Mouse (Mus musculus): ENCODE results near the gene Tnfrsf17. TPM values are rescaled to one million over a fixed set of nuclear protein-coding genes. Genes with fewer than 3 reads are reported as not detected.
"Not testable (repeated sequence)": the region's sequence is repeated elsewhere in the genome, so short reads cannot be mapped to it uniquely, and the experiment has no call there.

Gene Tnfrsf17
- polyA plus RNA-seq, 1 experiment from 2014 or later, result not detected

- WGBS, result 86% methylated on average over 2 of the region's 2 CpGs
- Histone ChIP-seq H3K4me3 (replicated peaks; ENCODE audit: low read depth, low read length) (no peak overlapping the region), H3K36me3 (ENCODE audit: control insufficient read depth, insufficient read depth, low read length) (no peaks in the 10 kb centered on the region), H3K4me1 (ENCODE audit: control insufficient read depth, insufficient read depth, low read length) (no peaks in the 10 kb centered on the region), H3K9ac (replicated peaks; ENCODE audit: low read length) (no peak overlapping the region), H3K9me3 (ENCODE audit: control insufficient read depth, low read length) (no peaks in the 10 kb centered on the region), H3K27me3 (ENCODE audit: control insufficient read depth, insufficient read depth, low read length) (no peaks in the 10 kb centered on the region), H3K27ac (replicated peaks; ENCODE audit: low read depth, low read length) (no peak overlapping the region), H3K4me2 (ENCODE audit: low read length) (no peak overlapping the region)
- no peak for ATAC-seq (ENCODE audit: low FRiP score, low TSS enrichment)
- no peak for DNase-seq
Observed at GRCm38 (mm10) chr16:11285949-11286348, 27.7 kb upstream of the Tnfrsf17 start.

DNA sequence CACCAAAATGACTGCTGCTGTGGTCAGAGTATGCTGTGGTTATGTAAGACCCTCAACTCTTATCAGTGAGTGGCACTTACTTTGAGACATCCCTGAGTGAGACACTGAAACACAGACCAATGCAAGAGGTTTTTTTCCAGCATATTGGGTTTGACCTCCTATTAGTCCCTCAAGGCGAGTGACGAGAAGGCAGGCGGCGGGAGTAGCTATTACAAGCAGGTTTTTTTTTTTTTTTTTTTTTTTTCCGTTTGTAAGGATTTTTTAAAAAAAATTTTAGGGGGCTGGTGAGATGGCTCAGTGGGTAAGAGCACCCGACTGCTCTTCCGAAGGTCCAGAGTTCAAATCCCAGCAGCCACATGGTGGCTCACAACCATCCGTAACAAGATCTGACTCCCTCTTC is 24.7 kb upstream of the Tnfrsf17 start:
- H3K27ac ChIP-seq (replicated peaks; ENCODE audit: low read depth, low read length); ATAC-seq (ENCODE audit: low FRiP score, low TSS enrichment); H3K9me3 ChIP-seq (ENCODE audit: control insufficient read depth, low read length); H3K27me3 ChIP-seq (ENCODE audit: control insufficient read depth, insufficient read depth, low read length); H3K4me2 ChIP-seq (ENCODE audit: low read length); DNase-seq; H3K4me1 ChIP-seq (ENCODE audit: control insufficient read depth, insufficient read depth, low read length); H3K4me3 ChIP-seq (replicated peaks; ENCODE audit: low read depth, low read length); H3K36me3 ChIP-seq (ENCODE audit: control insufficient read depth, insufficient read depth, low read length); H3K9ac ChIP-seq (replicated peaks; ENCODE audit: low read length): not testable (repeated sequence)
- WGBS, result 93% methylated on average over 7 of the region's 8 CpGs

DNA sequence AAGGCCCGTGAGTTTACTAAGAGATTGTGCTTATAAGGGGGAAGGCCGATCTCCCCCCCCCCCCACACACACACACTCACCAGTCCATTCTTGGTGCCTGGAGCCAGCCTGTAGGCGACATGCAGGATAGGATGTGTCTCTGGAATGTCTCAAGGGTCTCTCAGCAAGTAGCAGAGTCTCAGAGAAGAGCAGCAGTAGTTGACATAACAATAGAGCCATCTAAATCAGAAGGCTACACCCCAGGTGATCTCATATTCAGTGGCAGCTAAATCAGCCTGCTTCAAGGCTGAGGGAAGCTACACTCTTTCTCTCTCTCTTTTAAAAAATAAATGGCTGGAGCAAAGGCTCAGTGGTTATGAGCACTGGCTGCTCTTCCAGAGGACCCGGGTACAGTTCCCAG is 18.0 kb upstream of the Tnfrsf17 start:
- WGBS, result 68% methylated on average over 4 of the region's 4 CpGs
- not testable (repeated sequence) for H3K9me3 ChIP-seq (ENCODE audit: control insufficient read depth, low read length); ATAC-seq (ENCODE audit: low FRiP score, low TSS enrichment); DNase-seq; H3K36me3 ChIP-seq (ENCODE audit: control insufficient read depth, insufficient read depth, low read length); H3K27ac ChIP-seq (replicated peaks; ENCODE audit: low read depth, low read length); H3K9ac ChIP-seq (replicated peaks; ENCODE audit: low read length); H3K4me3 ChIP-seq (replicated peaks; ENCODE audit: low read depth, low read length); H3K4me1 ChIP-seq (ENCODE audit: control insufficient read depth, insufficient read depth, low read length); H3K27me3 ChIP-seq (ENCODE audit: control insufficient read depth, insufficient read depth, low read length); H3K4me2 ChIP-seq (ENCODE audit: low read length)

DNA sequence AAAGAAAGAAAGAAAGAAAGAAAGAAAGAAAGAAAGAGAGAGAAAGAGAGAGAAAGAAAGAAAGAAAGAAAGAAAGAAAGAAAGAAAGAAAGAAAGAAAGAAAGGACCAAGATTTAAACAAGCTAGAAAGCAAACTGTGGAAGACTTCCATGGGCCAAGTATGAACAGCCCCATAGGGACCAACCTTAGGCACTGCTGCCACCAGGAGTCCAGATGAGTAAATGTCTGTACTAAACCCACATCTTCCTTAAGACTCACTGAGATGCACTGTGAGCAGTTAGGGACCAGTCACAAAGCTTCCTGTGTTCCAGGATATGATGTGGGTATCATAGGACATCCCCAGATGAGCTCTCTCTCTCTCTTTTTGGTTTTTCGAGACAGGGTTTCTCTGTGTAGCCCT is 15.9 kb upstream of the Tnfrsf17 start:
- not testable (repeated sequence) for ATAC-seq (ENCODE audit: low FRiP score, low TSS enrichment); H3K4me2 ChIP-seq (ENCODE audit: low read length); H3K9ac ChIP-seq (replicated peaks; ENCODE audit: low read length); H3K27me3 ChIP-seq (ENCODE audit: control insufficient read depth, insufficient read depth, low read length); H3K9me3 ChIP-seq (ENCODE audit: control insufficient read depth, low read length); H3K4me1 ChIP-seq (ENCODE audit: control insufficient read depth, insufficient read depth, low read length); H3K27ac ChIP-seq (replicated peaks; ENCODE audit: low read depth, low read length); DNase-seq; H3K4me3 ChIP-seq (replicated peaks; ENCODE audit: low read depth, low read length); H3K36me3 ChIP-seq (ENCODE audit: control insufficient read depth, insufficient read depth, low read length)
- 72% methylated on average over 1 of the region's 1 CpGs for WGBS

DNA sequence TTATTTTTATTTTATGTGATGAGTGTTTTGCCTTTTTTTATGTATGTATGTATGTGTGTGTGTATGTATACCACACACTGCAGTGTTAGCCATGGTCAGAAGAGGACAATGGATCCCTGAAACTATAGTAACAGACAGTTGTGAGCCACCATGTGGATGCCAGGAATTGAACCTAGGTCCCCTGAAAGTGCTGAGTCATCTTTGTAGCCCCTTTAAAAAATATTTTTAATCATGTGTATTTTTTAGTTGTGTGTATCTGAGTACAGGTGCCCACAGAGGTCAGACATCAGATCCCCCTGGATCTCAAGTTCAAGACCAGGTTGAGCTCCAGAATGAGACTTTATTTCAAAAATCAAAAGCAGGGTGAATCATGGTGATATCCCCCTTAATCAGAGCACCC is 9.9 kb upstream of the Tnfrsf17 start:
- no peaks in the 10 kb centered on the region for H3K4me1 ChIP-seq (ENCODE audit: control insufficient read depth, insufficient read depth, low read length)
- H3K4me2 ChIP-seq (ENCODE audit: low read length), result no peak overlapping the region
- H3K36me3 ChIP-seq (ENCODE audit: control insufficient read depth, insufficient read depth, low read length), result no peaks in the 10 kb centered on the region
- no peaks in the 10 kb centered on the region for H3K9me3 ChIP-seq (ENCODE audit: control insufficient read depth, low read length)
- H3K27ac ChIP-seq (replicated peaks; ENCODE audit: low read depth, low read length), result no peak overlapping the region
- no peak overlapping the region for H3K9ac ChIP-seq (replicated peaks; ENCODE audit: low read length)
- no peaks in the 10 kb centered on the region for H3K27me3 ChIP-seq (ENCODE audit: control insufficient read depth, insufficient read depth, low read length)
- no peak overlapping the region for H3K4me3 ChIP-seq (replicated peaks; ENCODE audit: low read depth, low read length)
- DNase-seq, result no peak
- no peak for ATAC-seq (ENCODE audit: low FRiP score, low TSS enrichment)

DNA sequence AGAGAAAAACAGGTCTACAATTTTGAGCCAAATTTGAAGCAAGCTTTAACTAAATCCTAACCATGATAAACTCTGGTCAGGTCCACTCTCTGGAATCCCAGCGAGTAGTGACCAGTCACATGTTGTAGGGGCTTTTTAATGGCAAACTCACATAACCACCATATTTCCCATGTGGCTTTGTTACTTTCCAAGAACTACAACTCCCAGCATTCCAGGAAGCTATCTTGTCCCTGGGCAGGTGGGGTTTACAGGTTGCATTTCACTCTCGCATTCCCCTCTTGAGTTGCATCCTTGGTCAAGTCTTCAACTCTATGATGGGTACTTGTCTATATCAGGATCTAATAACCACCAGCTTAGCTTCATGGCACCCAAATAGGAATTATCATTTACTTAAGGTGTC is 8.1 kb upstream of the Tnfrsf17 start:
- ATAC-seq (ENCODE audit: low FRiP score, low TSS enrichment) (no peak), DNase-seq (no peak)
- Histone ChIP-seq H3K4me1 (ENCODE audit: control insufficient read depth, insufficient read depth, low read length) (no peaks in the 10 kb centered on the region), H3K36me3 (ENCODE audit: control insufficient read depth, insufficient read depth, low read length) (no peaks in the 10 kb centered on the region), H3K9ac (replicated peaks; ENCODE audit: low read length) (no peak overlapping the region), H3K27me3 (ENCODE audit: control insufficient read depth, insufficient read depth, low read length) (no peaks in the 10 kb centered on the region), H3K4me2 (ENCODE audit: low read length) (no peak overlapping the region), H3K4me3 (replicated peaks; ENCODE audit: low read depth, low read length) (no peak overlapping the region), H3K9me3 (ENCODE audit: control insufficient read depth, low read length) (no peaks in the 10 kb centered on the region), H3K27ac (replicated peaks; ENCODE audit: low read depth, low read length) (no peak overlapping the region)
- WGBS, result 88% methylated on average over 2 of the region's 2 CpGs

- no peak overlapping the region for H3K27ac ChIP-seq (replicated peaks; ENCODE audit: low read depth, low read length)
- no peak overlapping the region for H3K4me3 ChIP-seq (replicated peaks; ENCODE audit: low read depth, low read length)
- H3K4me2 ChIP-seq (ENCODE audit: low read length), result no peak overlapping the region
- WGBS, result 77% methylated on average over 5 of the region's 5 CpGs
- no peak for ATAC-seq (ENCODE audit: low FRiP score, low TSS enrichment)
- no peak for DNase-seq
- H3K4me1 ChIP-seq (ENCODE audit: control insufficient read depth, insufficient read depth, low read length), result no peaks in the 10 kb centered on the region
- H3K9me3 ChIP-seq (ENCODE audit: control insufficient read depth, low read length), result no peaks in the 10 kb centered on the region
- H3K9ac ChIP-seq (replicated peaks; ENCODE audit: low read length), result no peak overlapping the region
- H3K36me3 ChIP-seq (ENCODE audit: control insufficient read depth, insufficient read depth, low read length), result no peaks in the 10 kb centered on the region
- no peaks in the 10 kb centered on the region for H3K27me3 ChIP-seq (ENCODE audit: control insufficient read depth, insufficient read depth, low read length)
Observed at GRCm38 (mm10) chr16:11315786-11316320, 2.2 kb downstream of the Tnfrsf17 start.

- H3K4me3 ChIP-seq (replicated peaks; ENCODE audit: low read depth, low read length), result no peak overlapping the region
- H3K36me3 ChIP-seq (ENCODE audit: control insufficient read depth, insufficient read depth, low read length), result no peaks in the 10 kb centered on the region
- no peak overlapping the region for H3K27ac ChIP-seq (replicated peaks; ENCODE audit: low read depth, low read length)
- no peaks in the 10 kb centered on the region for H3K4me1 ChIP-seq (ENCODE audit: control insufficient read depth, insufficient read depth, low read length)
- H3K9me3 ChIP-seq (ENCODE audit: control insufficient read depth, low read length), result no peaks in the 10 kb centered on the region
- no peak for DNase-seq
- no peak overlapping the region for H3K9ac ChIP-seq (replicated peaks; ENCODE audit: low read length)
- no peak for ATAC-seq (ENCODE audit: low FRiP score, low TSS enrichment)
- H3K27me3 ChIP-seq (ENCODE audit: control insufficient read depth, insufficient read depth, low read length), result no peaks in the 10 kb centered on the region
- H3K4me2 ChIP-seq (ENCODE audit: low read length), result no peak overlapping the region
- WGBS, result 75% methylated on average over 5 of the region's 5 CpGs
Observed at GRCm38 (mm10) chr16:11316748-11317147, 3.1 kb downstream of the Tnfrsf17 start.

GRCm38 (mm10) chr16:11317324-11317723 is 3.7 kb downstream of the Tnfrsf17 start:
- H3K4me1 ChIP-seq (ENCODE audit: control insufficient read depth, insufficient read depth, low read length), result 0 out of 2 replicates have a peak, but pooled peaks cover 3% of the 10 kb centered on the region
- ATAC-seq (ENCODE audit: low FRiP score, low TSS enrichment) (no peak), DNase-seq (no peak)
- no peak overlapping the region for H3K27ac ChIP-seq (replicated peaks; ENCODE audit: low read depth, low read length)
- 74% methylated on average over 6 of the region's 6 CpGs for WGBS
- H3K4me3 ChIP-seq (replicated peaks; ENCODE audit: low read depth, low read length), result no peak overlapping the region
- H3K9me3 ChIP-seq (ENCODE audit: control insufficient read depth, low read length), result no peaks in the 10 kb centered on the region
- H3K4me2 ChIP-seq (ENCODE audit: low read length), result no peak overlapping the region
- no peaks in the 10 kb centered on the region for H3K27me3 ChIP-seq (ENCODE audit: control insufficient read depth, insufficient read depth, low read length)
- no peaks in the 10 kb centered on the region for H3K36me3 ChIP-seq (ENCODE audit: control insufficient read depth, insufficient read depth, low read length)
- H3K9ac ChIP-seq (replicated peaks; ENCODE audit: low read length), result no peak overlapping the region
